Mouse (Mus musculus) left cerebral cortex, postnatal 14 days (tissue): ENCODE results near the gene Olfr1370. TPM values are rescaled to one million over a fixed set of nuclear protein-coding genes. Genes with fewer than 3 reads are reported as not detected.
"Not testable (repeated sequence)": the region's sequence is repeated elsewhere in the genome, so short reads cannot be mapped to it uniquely, and the experiment has no call there.

ENCODE experiments used
- DNase-seq, 2 experiments: peaks; one replicate each; pipeline ENCODE4 v3.0.0; 2021 to 2022; ENCODE audit warnings: low spot score in 2 of 2, mixed read lengths in 1 of 2
- intact Hi-C: fragments of 180-260 bp; cut with DNase I; formaldehyde crosslinking; loops from one replicate; pipeline ENCODE4 v1.15.1; 2025
- long read RNA-seq, 2 experiments: library from polyadenylated mRNA; stranded (forward); transcript quantifications; one replicate each; pipeline ENCODE4 v2.0.0; 2021
- total RNA-seq, 2 experiments: library from RNA; stranded (reverse); gene quantifications; 2 replicates each; pipeline ENCODE4 v1.2.3; 2021

The Olfr1370 gene
- total RNA-seq, result not detected
- long read RNA-seq, experiment 1, result 0 reads
- long read RNA-seq, experiment 2, result 0 reads

DNA sequence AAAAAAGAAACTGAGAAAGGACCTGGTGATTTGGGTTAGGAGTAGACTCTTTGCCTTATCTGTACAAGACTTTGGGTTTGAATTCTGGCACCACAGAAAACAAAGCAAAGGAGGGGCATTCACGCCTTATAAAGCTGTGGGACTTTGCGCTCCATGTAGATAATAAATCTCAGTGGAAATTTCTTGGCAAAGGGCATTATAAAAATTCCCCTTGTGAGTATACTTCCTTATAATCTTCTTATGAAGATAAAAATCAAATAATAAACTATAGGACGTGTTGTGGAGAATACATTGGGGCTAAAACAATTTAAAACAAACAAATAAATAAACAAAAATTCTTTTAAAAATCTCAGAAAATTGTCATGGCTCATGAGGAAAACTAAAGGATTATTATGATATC, at the start of gene Olfr1370:
TSS of gene Olfr1370 (minus strand) at position 101 of the 400 bp plus-strand sequence.
- no peak for DNase-seq
- intact Hi-C loops, result no loop called here

DNA sequence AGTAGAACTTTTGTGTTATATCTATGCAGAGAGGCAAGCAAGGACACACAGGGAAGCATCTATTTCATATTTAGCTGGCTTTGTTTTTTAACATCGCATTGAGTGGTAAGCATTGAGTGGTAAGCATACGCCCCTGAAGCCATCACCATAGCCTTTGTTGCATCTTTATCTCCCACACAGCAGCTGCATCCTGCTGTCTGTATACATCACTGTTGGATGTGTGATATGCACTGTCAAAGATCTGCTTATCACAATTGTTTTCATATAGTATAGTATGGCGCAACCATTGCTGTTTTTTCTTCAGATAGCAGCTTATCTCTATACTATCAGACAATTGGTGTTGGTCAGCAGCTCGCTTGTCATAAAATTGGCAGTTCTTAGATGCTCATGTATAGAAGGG, 39.4 kb upstream of the Olfr1370 start:
- DNase-seq, result no peak
- intact Hi-C loops, result no loop called here

DNA sequence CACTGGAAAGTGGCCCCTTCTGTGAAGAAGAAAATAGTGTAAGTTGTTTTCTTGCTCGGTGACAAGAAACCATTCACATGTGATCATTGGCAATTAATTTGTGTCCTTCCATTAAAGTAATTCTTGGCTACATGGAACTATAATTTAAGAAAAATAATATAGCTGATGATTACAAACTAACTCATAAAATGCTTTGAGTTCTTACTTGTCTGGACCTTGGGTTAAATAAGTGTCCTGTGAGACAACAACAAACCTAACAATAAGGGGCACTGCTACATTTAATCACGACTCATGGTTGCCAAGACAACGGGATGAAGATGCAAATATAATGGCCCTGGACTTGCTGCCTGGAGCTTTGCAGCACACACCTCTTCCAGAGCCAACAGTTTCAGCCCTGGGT, 36.4 kb upstream of the Olfr1370 start, which contains the start of gene Olfr1369-ps1:
TSS of gene Olfr1369-ps1 (plus strand) at position 301 of the 400 bp plus-strand sequence.
- intact Hi-C loops, DNase-seq: not testable (repeated sequence)

DNA sequence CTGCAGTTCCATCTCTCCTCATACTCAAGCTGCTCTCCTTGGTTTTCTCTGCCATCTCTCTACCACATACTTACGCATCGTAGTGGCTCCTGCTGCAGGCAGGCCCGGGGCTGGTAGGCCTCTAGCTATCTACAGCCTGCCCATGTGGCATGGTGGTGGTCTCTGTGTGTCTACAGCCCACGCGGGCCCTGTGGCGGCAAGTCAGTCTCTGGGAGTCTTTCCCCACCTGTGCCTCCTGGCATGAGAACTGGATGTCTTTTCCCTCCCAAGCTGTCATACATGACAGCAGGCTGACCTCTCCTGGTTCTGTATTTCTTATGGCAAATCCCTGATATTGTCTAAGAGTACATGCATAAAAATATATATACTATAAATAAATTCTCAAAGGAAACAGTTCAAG, 35.7 kb upstream of the Olfr1370 start:
- intact Hi-C loops, result no loop called here
- DNase-seq, result no peak

DNA sequence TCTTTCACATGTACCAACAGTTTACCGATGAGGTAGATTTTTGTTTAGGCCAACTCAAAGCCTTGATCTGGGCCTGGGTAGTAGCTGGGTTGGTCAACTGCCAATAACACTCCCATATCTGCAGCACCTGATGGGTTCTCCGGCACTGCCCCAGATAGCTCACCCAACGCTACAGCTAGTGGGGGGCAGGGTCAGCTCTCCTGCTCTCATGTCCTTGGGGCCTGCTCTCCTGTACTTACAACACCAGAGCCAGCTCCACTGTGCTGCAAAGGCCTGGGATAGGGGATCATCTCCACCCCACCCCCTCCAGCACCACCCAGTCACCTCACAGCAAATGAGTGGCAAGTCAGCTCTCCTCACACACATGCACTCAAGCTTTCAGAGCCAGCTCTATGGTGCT, 35.0 kb upstream of the Olfr1370 start:
- DNase-seq, result no peak
- intact Hi-C loops, result no loop called here

DNA sequence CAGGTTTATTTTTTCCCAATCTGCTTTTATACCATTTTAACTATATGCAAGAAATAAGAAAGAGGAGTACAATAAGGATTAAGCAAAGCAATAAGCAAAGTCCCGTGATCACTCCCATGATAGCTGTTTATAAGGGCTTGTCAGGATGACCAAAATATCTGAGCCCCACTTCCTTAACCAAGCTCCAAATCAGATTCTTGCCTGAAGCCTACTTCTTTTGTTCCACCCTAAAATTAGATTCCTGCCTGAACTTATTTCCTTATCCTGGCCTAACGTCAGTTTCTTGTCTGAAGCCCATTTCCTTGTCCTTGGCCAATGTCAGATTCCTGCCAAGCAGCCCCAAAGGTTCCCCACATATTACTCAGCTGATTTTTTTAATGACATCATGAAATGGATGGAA, 7.9 kb upstream of the Olfr1370 start:
- intact Hi-C loops, result no loop called here
- no peak for DNase-seq

DNA sequence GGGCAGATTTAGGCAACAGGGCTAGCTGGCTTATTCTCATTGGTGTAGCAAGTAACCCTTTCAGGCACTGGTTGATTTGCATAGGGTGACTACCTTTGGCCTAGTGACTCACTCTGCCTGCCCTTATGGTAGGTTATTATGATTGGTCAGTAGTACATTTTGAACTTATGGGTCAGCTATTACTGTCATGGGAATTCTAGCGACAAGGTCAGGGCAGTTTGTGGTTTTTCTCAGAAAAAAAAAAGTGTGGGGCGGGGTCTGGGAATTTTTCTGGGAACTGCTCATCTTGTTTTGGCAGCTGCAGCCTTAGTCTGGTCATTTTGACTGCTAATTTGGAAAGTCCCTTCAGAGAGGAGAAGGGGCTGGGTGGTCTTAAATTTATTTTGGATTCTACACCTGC, 8.7 kb downstream of the Olfr1370 start:
- no peak for DNase-seq
- intact Hi-C loops, result no loop called here

DNA sequence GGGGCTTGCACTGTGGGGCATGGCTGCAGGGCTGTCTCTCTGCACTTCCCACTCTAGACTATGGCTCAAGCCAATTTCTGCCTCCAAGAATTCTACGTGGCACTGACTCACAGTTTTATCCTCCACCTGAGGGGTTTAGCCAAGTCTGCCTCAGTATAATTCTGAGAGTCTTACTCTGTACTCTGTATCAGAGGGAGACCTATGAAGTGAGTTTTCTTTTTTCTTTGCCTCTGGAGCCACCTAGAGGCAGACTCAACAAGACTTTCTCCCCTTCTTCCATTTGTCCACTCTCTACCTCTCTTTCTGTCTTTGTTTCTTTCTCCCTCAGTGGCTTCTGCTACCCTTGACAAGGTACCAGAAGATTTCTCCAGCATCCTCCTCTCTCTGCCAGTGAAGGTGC, 24.6 kb downstream of the Olfr1370 start:
- intact Hi-C loops, result loop anchor here (2.0 kb wide), 1 partner anchor 751 kb away; no protein-coding TSS in a partner anchor
- peak in 1 of 2 experiments; percentile 14 for DNase-seq

DNA sequence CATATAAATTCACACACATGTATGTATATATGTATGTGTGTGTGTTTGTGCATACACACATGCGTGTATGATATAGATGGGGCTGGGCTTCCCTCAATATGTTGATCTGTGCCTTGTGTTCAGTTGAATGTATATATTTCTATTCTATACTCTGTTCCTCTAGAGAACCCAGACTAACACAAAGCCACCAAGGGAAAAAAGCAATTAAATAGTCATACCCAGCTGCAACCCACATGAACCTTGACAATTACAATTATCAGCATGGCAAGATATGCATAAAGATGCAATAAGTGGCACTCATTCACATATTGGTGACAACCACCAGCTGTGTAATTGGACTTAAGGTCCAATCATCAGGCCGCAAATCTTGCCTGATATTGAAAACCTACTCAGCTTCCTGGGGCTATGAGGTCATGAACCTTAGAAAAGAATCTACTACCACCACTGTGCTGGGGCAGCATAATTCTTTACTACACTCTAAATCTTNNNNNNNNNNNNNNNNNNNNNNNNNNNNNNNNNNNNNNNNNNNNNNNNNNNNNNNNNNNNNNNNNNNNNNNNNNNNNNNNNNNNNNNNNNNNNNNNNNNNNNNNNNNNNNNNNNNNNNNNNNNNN, 34.1 kb downstream of the Olfr1370 start:
- intact Hi-C loops, result no loop called here
- DNase-seq, result no peak

DNA sequence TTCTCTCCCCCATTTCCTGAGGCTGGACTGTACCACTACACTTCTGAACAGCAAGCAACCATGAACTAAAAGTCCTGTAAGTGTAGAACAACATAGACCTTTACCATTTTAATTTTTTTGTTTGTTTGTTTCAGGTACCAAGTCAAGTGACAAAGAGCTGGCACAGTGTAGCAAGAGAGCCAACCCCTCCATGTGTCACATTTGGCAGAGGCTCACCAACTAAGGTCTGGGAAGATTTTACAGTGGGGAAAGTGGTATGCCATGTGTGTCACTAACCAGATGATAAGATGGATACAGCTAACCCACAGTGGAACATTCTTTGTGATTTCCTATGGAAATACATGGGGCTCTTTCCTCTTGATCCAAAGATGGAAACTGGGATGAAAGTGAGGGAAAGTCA, 38.8 kb downstream of the Olfr1370 start:
- DNase-seq, result no peak
- intact Hi-C loops, result loop anchor here (5.0 to 10.0 kb wide), 2 partner anchors 431 to 564 kb away; no protein-coding TSS in a partner anchor

DNA sequence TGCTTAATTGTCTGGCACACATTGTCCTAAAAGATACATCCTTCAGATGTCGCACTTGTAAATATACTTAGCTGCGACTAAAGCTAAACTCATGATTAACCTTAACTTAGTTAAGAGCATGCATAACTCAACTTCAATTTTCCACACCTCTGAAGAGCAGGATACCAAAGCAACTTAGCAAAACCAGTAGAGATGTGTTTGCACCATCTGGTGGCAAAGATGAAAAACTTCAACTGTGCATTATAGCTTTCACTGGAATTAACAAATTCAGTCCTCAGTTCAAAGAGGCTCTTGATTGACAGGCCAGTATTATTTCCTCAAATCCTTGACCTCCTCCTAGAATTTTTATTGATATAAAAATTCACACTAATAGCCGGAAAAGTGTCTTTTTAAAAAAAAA, 39.7 kb downstream of the Olfr1370 start:
- intact Hi-C loops, result loop anchor here (5.0 to 10.0 kb wide), 2 partner anchors 430 to 563 kb away; no protein-coding TSS in a partner anchor
- no peak for DNase-seq

DNA sequence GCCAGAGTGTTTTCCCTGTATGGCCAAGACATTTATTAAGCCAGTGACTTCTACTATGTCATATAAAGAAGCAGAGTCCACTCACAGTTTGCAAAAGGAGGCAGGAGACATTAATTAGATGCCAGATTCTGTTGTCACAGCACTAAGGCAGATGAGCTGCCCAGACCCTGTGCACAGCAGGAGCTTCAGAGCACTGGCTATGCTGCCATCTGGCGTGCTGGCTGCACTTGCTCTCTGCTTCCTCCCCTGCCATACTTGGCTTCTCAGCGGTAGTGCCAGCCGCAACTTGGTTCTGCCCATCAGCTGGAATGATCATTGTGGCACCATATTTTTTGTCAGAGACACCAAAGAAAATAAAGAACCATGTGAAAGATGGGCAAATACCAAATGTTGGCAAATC, 41.6 kb downstream of the Olfr1370 start:
- peak; percentile 26 to 31 for DNase-seq
- intact Hi-C loops, result loop anchor here (1.0 to 10.0 kb wide), 2 partner anchors 428 to 722 kb away; no protein-coding TSS in a partner anchor

DNA sequence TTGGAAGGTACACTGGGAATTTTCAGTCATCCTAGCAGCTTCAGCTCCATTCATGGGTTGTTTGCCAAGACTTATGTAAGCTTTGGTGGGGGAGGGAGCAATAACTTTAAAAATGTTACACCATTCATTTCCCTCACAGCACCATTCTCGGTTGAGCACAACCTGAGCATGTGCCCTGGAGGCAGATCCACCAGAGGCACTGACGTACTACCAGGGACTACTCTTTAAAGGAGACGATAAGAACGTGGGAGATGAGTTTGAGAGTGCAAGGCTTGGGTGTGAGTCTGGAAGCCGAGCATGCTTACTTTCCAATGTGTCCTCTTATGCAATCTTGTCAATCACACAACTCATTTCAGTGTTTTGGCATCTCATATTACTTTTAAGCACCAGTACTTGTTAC, 49.9 kb downstream of the Olfr1370 start:
- intact Hi-C loops, result no loop called here
- no peak for DNase-seq

Other genes starting within 250 kb of the Olfr1370 start
- not detected for gene Olfr1369-ps1, start 36.5 kb upstream of the Olfr1370 start, total RNA-seq
- not detected for gene Olfr263, start 54.7 kb upstream of the Olfr1370 start, total RNA-seq
- not detected for gene Olfr1368, start 70.9 kb upstream of the Olfr1370 start, total RNA-seq
- gene Trim27, start 104.5 kb upstream of the Olfr1370 start, total RNA-seq, result 10 to 100 TPM; 35.7 to 42.3 TPM
- gene Gpx5, start 217.8 kb upstream of the Olfr1370 start, total RNA-seq, result not detected
- under 1 TPM in 1 of 2 experiments, not detected in 1; 0.30 TPM for gene Gpx6, start 237.2 kb upstream of the Olfr1370 start, total RNA-seq